Mouse (Mus musculus) urinary bladder, adult 2 months (tissue): ENCODE measurements around the gene Itsn1. TPM values are rescaled to one million over a fixed set of nuclear protein-coding genes. Genes with fewer than 3 reads are reported as not detected.

Experiments used
- DNase-seq: peaks from one replicate; pipeline ENCODE4 v3.0.0; 2022; ENCODE audit warnings: low spot score
- polyA plus RNA-seq: library from polyadenylated mRNA; depleted of rRNA; stranded (reverse); fragments of >200 nt; gene quantifications from 2 replicates; pipeline ENCODE4 v1.2.3, GENCODE M21; 2012

The Itsn1 gene
- polyA plus RNA-seq, 1 experiment, result 26.0 TPM

- no peak for DNase-seq
Observed at GRCm38 (mm10) chr16:91846089-91846741, 117.1 kb downstream of the Itsn1 start.

GRCm38 (mm10) chr16:91847525-91848225 is 118.6 kb downstream of the Itsn1 start:
- DNase-seq, result no peak

GRCm38 (mm10) chr16:91848505-91848904 is 119.4 kb downstream of the Itsn1 start:
- DNase-seq, result no peak

GRCm38 (mm10) chr16:91848906-91849603 is 120.0 kb downstream of the Itsn1 start:
- DNase-seq, result no peak

- DNase-seq, result no peak
Observed at GRCm38 (mm10) chr16:91850175-91850574, 121.1 kb downstream of the Itsn1 start.

GRCm38 (mm10) chr16:91851456-91852231 is 122.6 kb downstream of the Itsn1 start:
- no peak for DNase-seq

- no peak for DNase-seq
Observed at GRCm38 (mm10) chr16:91852753-91853152, 123.7 kb downstream of the Itsn1 start.

GRCm38 (mm10) chr16:91853223-91853622 is 124.1 kb downstream of the Itsn1 start:
- no peak for DNase-seq

- DNase-seq, result no peak
Observed at GRCm38 (mm10) chr16:91858695-91859094, 129.6 kb downstream of the Itsn1 start.

- DNase-seq, result no peak
Observed at GRCm38 (mm10) chr16:91859203-91859602, 130.1 kb downstream of the Itsn1 start.

GRCm38 (mm10) chr16:91859958-91860357 is 130.9 kb downstream of the Itsn1 start:
- DNase-seq, result no peak

GRCm38 (mm10) chr16:91860471-91861125 is 131.5 kb downstream of the Itsn1 start:
- no peak for DNase-seq

GRCm38 (mm10) chr16:91861784-91862371 is 132.8 kb downstream of the Itsn1 start:
- no peak for DNase-seq

GRCm38 (mm10) chr16:91862836-91863235 is 133.8 kb downstream of the Itsn1 start:
- no peak for DNase-seq

GRCm38 (mm10) chr16:91864646-91865332 is 135.7 kb downstream of the Itsn1 start:
- DNase-seq, result no peak

- DNase-seq, result no peak
Observed at GRCm38 (mm10) chr16:91865570-91866257, 136.6 kb downstream of the Itsn1 start.

- DNase-seq, result no peak
Observed at GRCm38 (mm10) chr16:91866258-91866634, 137.2 kb downstream of the Itsn1 start.

- no peak for DNase-seq
Observed at GRCm38 (mm10) chr16:91867672-91868071, 138.6 kb downstream of the Itsn1 start.

- DNase-seq, result no peak
Observed at GRCm38 (mm10) chr16:91868943-91869911, 140.1 kb downstream of the Itsn1 start.
